Mouse (Mus musculus) Patski (cell line): ENCODE results near the gene Rarb. TPM values are rescaled to one million over a fixed set of nuclear protein-coding genes. Genes with fewer than 3 reads are reported as not detected.
"Not testable (repeated sequence)": the region's sequence is repeated elsewhere in the genome, so short reads cannot be mapped to it uniquely, and the experiment has no call there.

Experiments used
- ATAC-seq: fragments of 100-300 bp; one replicate; pipeline ENCODE4 v1.8.0; 2021
- CTCF ChIA-PET: fragments of 350-600 bp; sonication (Branson Sonifier 250); formaldehyde crosslinking; loops from one replicate; lab custom pipeline; 2022; ENCODE audit warnings: inconsistent platforms; lab: Charles Lee
- POLR2A ChIA-PET: fragments of 350-600 bp; sonication (Branson Sonifier 250); formaldehyde crosslinking; loops from one replicate; lab custom pipeline; 2022; ENCODE audit warnings: antibody characterized with exemption, inconsistent platforms; lab: Charles Lee
- DNase-seq: peaks from one replicate; pipeline ENCODE4 v3.0.0-alpha.2; 2011; ENCODE audit warnings: low read depth, low spot score
- H3K27me3 ChIP-seq: fragments of 371-371 bp; one replicate; pipeline ENCODE4 v1.5.1; 2021
- CTCF ChIP-seq: fragments of 100-300 bp; IDR thresholded peaks from one replicate; pipeline ENCODE4 v1.5.1; 2021
- in situ Hi-C: fragments of 300-500 bp; cut with MboI; formaldehyde crosslinking; loops from 3 replicates; pipeline ENCODE4 v1.11.1; 2018; ENCODE audit warnings: low pct_unique_long_range_greater_than_20kb, mixed read lengths
- polyA plus RNA-seq: library from polyadenylated mRNA; unstranded; gene quantifications from one replicate; pipeline ENCODE4 v1.2.3, GENCODE M21; 2021

The Rarb gene
- polyA plus RNA-seq, 1 experiment from 2014 or later: 17.8 TPM

DNA sequence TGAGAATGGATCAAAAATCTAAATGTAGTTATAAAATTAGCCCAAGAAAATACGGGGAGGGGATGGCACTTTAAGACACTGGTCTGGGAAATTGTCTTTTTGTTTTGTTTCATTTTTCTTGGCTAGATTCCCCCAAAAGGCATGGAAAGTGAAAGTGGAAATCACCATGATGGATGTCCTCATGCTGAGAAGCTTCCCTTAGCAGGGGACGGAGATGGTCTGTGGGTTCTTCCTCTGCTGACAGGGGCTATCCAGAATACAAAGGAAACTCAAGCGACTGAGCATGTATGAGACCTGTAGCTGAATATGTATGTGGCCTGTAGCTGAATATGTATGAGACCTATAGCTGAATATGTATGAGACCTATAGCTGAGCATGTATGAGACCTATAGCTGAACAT is 46.0 kb downstream of the Rarb start:
- no peak for DNase-seq

DNA sequence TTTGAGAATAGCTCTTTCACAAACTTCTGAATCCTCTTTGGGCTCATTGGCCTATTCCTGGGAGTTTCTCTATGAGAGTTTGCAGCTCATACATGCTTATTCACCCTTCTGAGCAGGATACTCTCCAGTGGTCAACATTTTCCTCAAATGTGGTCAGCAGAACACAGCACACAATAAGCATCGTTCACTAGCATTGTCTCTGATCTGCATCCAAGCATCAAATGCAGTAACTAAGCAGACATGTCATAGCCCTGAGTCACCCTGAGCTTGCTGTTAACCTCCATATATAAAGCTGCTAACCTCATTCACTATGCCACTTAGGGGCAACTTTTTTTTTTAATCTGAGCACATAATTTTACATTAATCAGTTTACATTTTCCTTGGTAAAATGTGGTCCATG is 53.1 kb downstream of the Rarb start:
- no peak for DNase-seq
- peaks cover 5% of the 10 kb centered on the region for H3K27me3 ChIP-seq
- no peak for TF ChIP-seq CTCF
- no peak for ATAC-seq
- CTCF ChIA-PET: no interaction called here
- POLR2A ChIA-PET: no interaction called here
- in situ Hi-C loops: no loop called here

More for the DNA sequence above, 46.0 kb downstream of the Rarb start:
- ChIA-PET CTCF (no interaction called here), POLR2A (no interaction called here)
- no peak for ATAC-seq
- H3K27me3 ChIP-seq: no peaks in the 10 kb centered on the region
- in situ Hi-C loops: no loop called here
- TF ChIP-seq CTCF: no peak

GRCm38 (mm10) chr14:16762773-16763172 is 56.2 kb downstream of the Rarb start:
- TF ChIP-seq CTCF: no peak
- in situ Hi-C loops: no loop called here
- peaks cover 5% of the 10 kb centered on the region for H3K27me3 ChIP-seq
- CTCF ChIA-PET: no interaction called here
- DNase-seq (no peak), ATAC-seq (no peak)
- POLR2A ChIA-PET: no interaction called here

DNA sequence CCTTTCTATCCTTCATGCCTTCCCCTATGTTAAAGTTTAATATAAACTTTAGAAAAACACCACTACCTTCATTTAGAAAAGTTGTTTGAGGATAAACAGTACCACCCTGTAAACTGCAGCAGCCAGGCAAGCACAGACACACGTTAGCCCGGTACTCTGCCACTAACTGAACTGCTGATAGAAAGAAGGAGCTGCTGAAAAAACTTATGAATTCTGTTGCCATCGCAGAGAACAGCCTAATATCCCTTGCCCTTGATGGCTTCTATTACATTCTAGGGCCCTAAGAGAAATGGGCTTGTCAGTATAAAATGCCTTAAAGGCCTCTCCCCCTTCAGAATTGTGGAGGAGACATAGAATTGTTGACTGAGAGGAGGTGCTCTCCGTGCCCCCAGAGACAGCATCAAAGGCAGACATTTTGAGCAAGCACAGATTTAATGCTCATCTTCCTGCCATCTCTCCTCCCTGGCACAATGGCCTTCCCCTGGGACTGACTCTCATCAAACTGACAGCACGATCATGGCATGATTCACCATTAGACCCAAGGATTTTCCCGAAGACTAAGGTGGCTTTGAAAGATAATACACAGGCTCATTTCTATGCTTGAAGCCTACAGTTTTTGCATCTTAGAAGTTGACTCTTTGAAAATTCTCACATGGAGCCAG is 60.1 kb downstream of the Rarb start:
- DNase-seq (no peak), ATAC-seq (no peak)
- ChIA-PET CTCF (interaction anchor here (0.7 kb wide), 1 partner anchor 26 kb away, joined by 3 read pairs; no protein-coding TSS in a partner anchor), POLR2A (no interaction called here)
- H3K27me3 ChIP-seq: no peaks in the 10 kb centered on the region
- in situ Hi-C loops: no loop called here
- TF ChIP-seq CTCF: no peak

GRCm38 (mm10) chr14:16755601-16756000 is 63.4 kb downstream of the Rarb start:
- DNase-seq, H3K27me3 ChIP-seq, POLR2A ChIA-PET, ATAC-seq, CTCF ChIA-PET, in situ Hi-C loops: not testable (repeated sequence)

DNA sequence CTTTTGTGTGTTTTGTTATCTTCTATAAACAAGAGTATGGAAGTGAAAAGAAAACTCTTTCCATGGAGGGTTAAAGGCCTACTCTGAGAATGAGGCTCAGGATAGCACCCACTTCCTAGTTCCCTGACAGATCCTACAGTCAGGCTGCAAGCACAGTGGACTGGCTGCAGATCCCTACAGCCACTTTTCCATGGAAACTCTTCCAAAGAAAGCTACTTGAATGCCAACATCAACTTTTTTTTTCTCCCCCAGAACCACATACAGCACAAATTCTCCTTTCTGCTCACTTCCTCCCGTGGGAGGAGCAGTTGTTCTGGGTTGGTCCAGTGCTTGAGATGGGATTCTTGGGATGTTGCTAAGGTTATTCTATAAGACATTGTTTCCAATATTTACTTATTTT is 66.3 kb downstream of the Rarb start:
- CTCF ChIA-PET: no interaction called here
- ATAC-seq (no peak), DNase-seq (no peak)
- in situ Hi-C loops: no loop called here
- POLR2A ChIA-PET: no interaction called here
- no peak for TF ChIP-seq CTCF
- no peaks in the 10 kb centered on the region for H3K27me3 ChIP-seq

DNA sequence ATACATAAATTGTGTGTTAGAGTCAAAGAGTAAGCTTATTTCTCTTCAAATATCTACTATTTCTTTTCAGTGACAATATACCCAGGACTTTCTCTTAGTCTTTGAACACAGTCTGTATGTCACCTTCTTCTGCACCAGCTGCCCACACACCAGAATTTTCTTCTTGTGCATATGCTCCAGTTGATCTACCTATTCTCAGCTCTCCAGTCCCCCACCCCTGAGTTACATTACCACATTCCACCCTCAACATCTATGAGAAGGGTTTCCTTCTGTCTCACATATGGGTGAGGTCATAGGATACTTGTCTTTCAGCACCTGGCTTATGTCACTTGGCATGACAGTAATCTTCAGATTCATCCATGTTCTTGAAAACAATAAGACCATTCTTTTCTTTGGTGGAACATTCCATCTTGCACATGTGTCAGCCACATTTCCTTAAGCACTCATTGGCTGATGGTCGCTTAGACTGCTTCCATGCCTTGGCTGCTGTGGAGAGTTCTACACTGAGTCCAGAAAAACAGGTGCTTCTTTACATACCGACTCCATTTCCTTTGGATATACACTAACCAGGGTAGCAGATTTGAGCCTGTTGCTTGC is 71.9 kb downstream of the Rarb start:
- no peak for ATAC-seq
- H3K27me3 ChIP-seq: peaks cover 5% of the 10 kb centered on the region
- DNase-seq: no peak
- no peak for TF ChIP-seq CTCF
- ChIA-PET CTCF (no interaction called here), POLR2A (no interaction called here)
- in situ Hi-C loops: no loop called here

- in situ Hi-C loops: no loop called here
- peaks cover 8% of the 10 kb centered on the region for H3K27me3 ChIP-seq
- ATAC-seq: no peak
- ChIA-PET CTCF (no interaction called here), POLR2A (interaction anchor here (1.4 kb wide), 1 partner anchor 10 kb away, joined by 4 read pairs; no protein-coding TSS in a partner anchor)
- TF ChIP-seq CTCF: no peak
- DNase-seq: no peak
Measured at GRCm38 (mm10) chr14:16740982-16741739, 77.8 kb downstream of the Rarb start.

GRCm38 (mm10) chr14:16738538-16738937 is 80.4 kb downstream of the Rarb start:
- ATAC-seq (no peak), DNase-seq (no peak)
- in situ Hi-C loops: no loop called here
- CTCF ChIA-PET: interaction anchor here (1.5 kb wide), 1 partner anchor 11 kb away, joined by 5 read pairs; no protein-coding TSS in a partner anchor
- POLR2A ChIA-PET: no interaction called here
- peaks cover 8% of the 10 kb centered on the region for H3K27me3 ChIP-seq
- TF ChIP-seq CTCF: no peak

DNA sequence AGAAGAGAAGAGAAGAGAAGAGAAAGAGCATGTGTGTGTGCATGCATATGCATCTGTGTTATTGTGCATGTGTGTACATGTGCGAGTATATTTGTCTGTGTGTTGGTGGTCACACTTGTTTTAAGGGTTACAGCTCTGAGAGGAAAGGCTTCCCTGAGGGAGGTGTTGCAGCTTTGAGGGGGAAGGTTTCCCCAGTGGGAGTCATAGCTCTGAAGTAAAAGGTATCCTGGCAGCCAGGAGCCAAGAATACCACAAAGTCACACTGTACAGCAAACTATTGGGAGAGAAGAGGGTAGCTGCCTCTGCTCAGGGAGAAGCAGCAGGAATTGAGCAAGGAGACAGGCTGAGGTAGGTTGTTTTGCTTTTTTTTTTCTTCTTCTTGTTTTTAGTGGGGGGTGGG is 81.2 kb downstream of the Rarb start:
- ChIA-PET POLR2A (no interaction called here), CTCF (interaction anchor here (1.5 kb wide), 1 partner anchor 12 kb away, joined by 5 read pairs; no protein-coding TSS in a partner anchor)
- H3K27me3 ChIP-seq: peaks cover 8% of the 10 kb centered on the region
- DNase-seq (no peak), ATAC-seq (no peak)
- no peak for TF ChIP-seq CTCF
- in situ Hi-C loops: no loop called here
